ENCODE assay signal across 8 mouse cellular contexts in the genomic region with DNA sequence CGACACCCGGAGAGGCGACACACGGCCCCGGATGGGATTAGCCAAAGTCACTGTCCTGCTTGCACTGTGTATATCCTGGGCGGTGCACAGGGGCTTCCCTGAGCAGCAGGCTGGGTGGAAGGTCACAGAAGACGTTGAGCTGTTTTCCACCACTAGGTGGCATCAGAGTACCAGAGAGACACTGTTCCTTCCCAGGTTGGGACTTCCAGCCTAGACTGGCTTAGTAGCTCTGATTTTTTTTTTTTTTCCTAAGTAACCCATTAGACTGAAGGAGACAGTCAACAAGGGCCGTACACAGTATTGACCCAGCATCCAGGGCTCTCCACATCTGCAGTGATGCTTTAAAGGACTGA.
DNase-seq lines count a peak whose midpoint lies in the region; ATAC-seq and TF ChIP-seq lines count a peak whose summit lies in the region.

No protein-coding gene starts in this region.

- no peak overlapping the region for H3K27ac ChIP-seq in CH12.LX (ENCODE audit: insufficient read depth, low read depth)
- H3K27ac ChIP-seq in heart, postnatal 0 days (ENCODE audit: low read depth), result no peak overlapping the region
- no peak overlapping the region for H3K27ac ChIP-seq in liver, embryonic 14.5 days
- no peak overlapping the region for H3K27ac ChIP-seq in neural tube, embryonic 12.5 days
- no peak overlapping the region for H3K27ac ChIP-seq in stomach, postnatal 0 days (replicated peaks)

- ATAC-seq in heart, postnatal 0 days (ENCODE audit: insufficient read depth, low read depth), result peak; percentile 83
- ATAC-seq in liver, embryonic 14.5 days (ENCODE audit: insufficient read depth), result peak; percentile 43; the same call in 1 of the 2 replicates
- peak; percentile 74 for ATAC-seq in neural tube, embryonic 12.5 days (ENCODE audit: low FRiP score, low read depth)
- peak; percentile 69 for ATAC-seq in stomach, postnatal 0 days (ENCODE audit: low FRiP score, low TSS enrichment)

- in situ Hi-C loops in CH12.LX (cut with MboI; ENCODE audit: low pct_ligation_motif_present, low pct_unique_long_range_greater_than_20kb, low sequenced_read_pairs), result loop anchor here (25.0 kb wide), 1 partner anchor 455 kb away; no protein-coding TSS in a partner anchor

- TF ChIP-seq RAD21 in CH12.LX (IDR thresholded peaks at IDR 0.05; ENCODE audit: low read depth, low read length), result peak; percentile 78

- dilution Hi-C loops in CH12.LX (cut with MboI; ENCODE audit: extremely low pct_ligation_motif_present, extremely low pct_unique_long_range_greater_than_20kb, low sequenced_read_pairs), result no loop called here

- H3K79me2 ChIP-seq in CH12.LX (replicated peaks; ENCODE audit: control insufficient read depth, extremely low read depth, insufficient read depth, poor library complexity, severe bottlenecking), result no peaks in the 10 kb centered on the region; the same call in 1 of the 2 replicates

- peaks cover 10 to 27% of the 10 kb centered on the region in 2 experiments for H3K4me1 ChIP-seq in CH12.LX (ENCODE audit: control insufficient read depth in 1 of 2, insufficient read depth in 2 of 2)
- peaks cover 3% of the 10 kb centered on the region; the same call in 1 of the 2 replicates for H3K4me1 ChIP-seq in heart, postnatal 0 days (ENCODE audit: control insufficient read depth, insufficient read depth)
- H3K4me1 ChIP-seq in liver, embryonic 14.5 days (replicated peaks; ENCODE audit: control insufficient read depth in 2 of 2, insufficient read depth in 2 of 2, low read length in 1 of 2), result 0 out of 4 replicates have a peak, but pooled peaks cover 0 to 3% of the 10 kb centered on the region in 2 experiments
- H3K4me1 ChIP-seq in neural tube, embryonic 12.5 days, result no peaks in the 10 kb centered on the region
- H3K4me1 ChIP-seq in stomach, postnatal 0 days (replicated peaks; ENCODE audit: control insufficient read depth, insufficient read depth), result no peaks in the 10 kb centered on the region

- DNase-seq in CH12.LX (ENCODE audit: extremely low read depth), result peak; percentile 61
- DNase-seq in brain, embryonic 14.5 days (ENCODE audit: low read depth), result peak; percentile 90
- DNase-seq in fibroblast of lung, adult 2 months (ENCODE audit: low read depth), result peak; percentile 37
- DNase-seq in heart, postnatal 0 days (ENCODE audit: low spot score), result peak; percentile 81
- peak; percentile 77 to 88 for DNase-seq in kidney, postnatal 25 days
- DNase-seq in liver, embryonic 14.5 days (ENCODE audit: low read depth in 3 of 3, low spot score in 3 of 3), result peak in 2 of 3 experiments; percentile 17 to 32
- DNase-seq in stomach, postnatal 0 days (ENCODE audit: low spot score), result peak; percentile 72

- peaks cover 77 to 88% of the 10 kb centered on the region in 2 experiments for H3K36me3 ChIP-seq in CH12.LX (replicated peaks in 1 of 2; ENCODE audit: control insufficient read depth in 1 of 2, insufficient read depth in 1 of 2, low read length in 1 of 2)
- H3K36me3 ChIP-seq in heart, postnatal 0 days (replicated peaks; ENCODE audit: control insufficient read depth, insufficient read depth, low read length), result peaks cover 51% of the 10 kb centered on the region
- H3K36me3 ChIP-seq in liver, embryonic 14.5 days (replicated peaks; ENCODE audit: control insufficient read depth, insufficient read depth, low read depth), result peaks cover 27% of the 10 kb centered on the region
- H3K36me3 ChIP-seq in neural tube, embryonic 12.5 days, result peaks cover 8% of the 10 kb centered on the region; the same call in 1 of the 2 replicates
- peaks cover 13% of the 10 kb centered on the region; the same call in 1 of the 2 replicates for H3K36me3 ChIP-seq in stomach, postnatal 0 days (ENCODE audit: control insufficient read depth, insufficient read depth, low read length)

- TF ChIP-seq POLR2A in CH12.LX (IDR thresholded peaks at IDR 0.05; ENCODE audit: low read depth, low read length), result no peak
- no peak for TF ChIP-seq POLR2A in brain, embryonic 14.5 days (IDR thresholded peaks at IDR 0.05; ENCODE audit: borderline replicate concordance, extremely low read depth, insufficient read depth, insufficient read length, poor library complexity, severe bottlenecking)

- peak; percentile 78 to 79 for TF ChIP-seq CTCF in CH12.LX (conservative IDR thresholded peaks at IDR 0.05 in 1 of 2, IDR thresholded peaks at IDR 0.05 in 1 of 2; ENCODE audit: low read depth in 2 of 2, low read length in 2 of 2)
- TF ChIP-seq CTCF in brain, embryonic 14.5 days (IDR thresholded peaks at IDR 0.05; ENCODE audit: borderline replicate concordance, extremely low read depth, insufficient read depth, insufficient read length), result peak; percentile 88
- TF ChIP-seq CTCF in heart, postnatal 0 days (IDR thresholded peaks at IDR 0.05; ENCODE audit: low read depth), result peak; percentile 92
- peak; percentile 87 for TF ChIP-seq CTCF in liver, embryonic 14.5 days (IDR thresholded peaks at IDR 0.05; ENCODE audit: low read depth)
- TF ChIP-seq CTCF in stomach, postnatal 0 days (IDR thresholded peaks at IDR 0.05; ENCODE audit: low read depth), result peak; percentile 93

- no peak for TF ChIP-seq EP300 in CH12.LX (IDR thresholded peaks at IDR 0.05; ENCODE audit: low read length)
- TF ChIP-seq EP300 in heart, postnatal 0 days (IDR thresholded peaks at IDR 0.05; ENCODE audit: low read depth), result no peak
- TF ChIP-seq EP300 in liver, embryonic 14.5 days (IDR thresholded peaks at IDR 0.05; ENCODE audit: low read depth), result no peak
- no peak for TF ChIP-seq EP300 in stomach, postnatal 0 days (optimal IDR thresholded peaks at IDR 0.05)

- H3K9me3 ChIP-seq in CH12.LX (replicated peaks; ENCODE audit: low read length), result no peaks in the 10 kb centered on the region
- no peaks in the 10 kb centered on the region for H3K9me3 ChIP-seq in heart, postnatal 0 days (replicated peaks; ENCODE audit: control insufficient read depth, low read length)
- H3K9me3 ChIP-seq in liver, embryonic 14.5 days (ENCODE audit: control insufficient read depth, low read length), result no peaks in the 10 kb centered on the region
- H3K9me3 ChIP-seq in neural tube, embryonic 12.5 days, result no peaks in the 10 kb centered on the region
- no peaks in the 10 kb centered on the region for H3K9me3 ChIP-seq in stomach, postnatal 0 days (ENCODE audit: control insufficient read depth, low read length)

- H3K9ac ChIP-seq in CH12.LX (ENCODE audit: insufficient read depth, low read depth), result no peak overlapping the region
- no peak overlapping the region for H3K9ac ChIP-seq in heart, postnatal 0 days (replicated peaks; ENCODE audit: low read depth, low read length)
- no peak overlapping the region for H3K9ac ChIP-seq in liver, embryonic 14.5 days (replicated peaks)
- H3K9ac ChIP-seq in neural tube, embryonic 12.5 days, result no peak overlapping the region
- H3K9ac ChIP-seq in stomach, postnatal 0 days (ENCODE audit: low read length), result no peak overlapping the region

- H3K4me3 ChIP-seq in CH12.LX (replicated peaks in 1 of 3; ENCODE audit: low read depth in 2 of 3, low read length in 2 of 3, poor library complexity in 1 of 3), result no peak overlapping the region
- no peak overlapping the region for H3K4me3 ChIP-seq in heart, postnatal 0 days (ENCODE audit: low read depth, low read length)
- no peak overlapping the region for H3K4me3 ChIP-seq in liver, embryonic 14.5 days (ENCODE audit: insufficient read depth in 1 of 2, low read depth in 2 of 2, low read length in 2 of 2)
- no peak overlapping the region for H3K4me3 ChIP-seq in neural tube, embryonic 12.5 days
- no peak overlapping the region for H3K4me3 ChIP-seq in stomach, postnatal 0 days (ENCODE audit: low read depth, low read length)

- H3K27me3 ChIP-seq in CH12.LX (replicated peaks), result no peaks in the 10 kb centered on the region
- no peaks in the 10 kb centered on the region for H3K27me3 ChIP-seq in heart, postnatal 0 days (ENCODE audit: control insufficient read depth, insufficient read depth, low read length)
- no peaks in the 10 kb centered on the region for H3K27me3 ChIP-seq in liver, embryonic 14.5 days (ENCODE audit: control insufficient read depth, insufficient read depth, low read length)
- no peaks in the 10 kb centered on the region for H3K27me3 ChIP-seq in neural tube, embryonic 12.5 days (replicated peaks)
- H3K27me3 ChIP-seq in stomach, postnatal 0 days (ENCODE audit: control insufficient read depth, insufficient read depth, low read length), result no peaks in the 10 kb centered on the region

- WGBS in heart, postnatal 0 days, result 24% methylated on average over 8 of the region's 8 CpGs
- WGBS in liver, embryonic 14.5 days (ENCODE audit: insufficient replicate concordance), result 59% methylated on average over 8 of the region's 8 CpGs
- WGBS in neural tube, embryonic 12.5 days, result 37% methylated on average over 8 of the region's 8 CpGs
- 30% methylated on average over 8 of the region's 8 CpGs for WGBS in stomach, postnatal 0 days

- no peak overlapping the region for H3K4me2 ChIP-seq in CH12.LX (ENCODE audit: insufficient read depth, low read depth, poor library complexity, severe bottlenecking)
- H3K4me2 ChIP-seq in heart, postnatal 0 days (ENCODE audit: low read depth, low read length), result peak overlapping the region; percentile 24; the same call in 1 of the 2 replicates
- H3K4me2 ChIP-seq in liver, embryonic 14.5 days (ENCODE audit: low read depth), result no peak overlapping the region
- no peak overlapping the region for H3K4me2 ChIP-seq in neural tube, embryonic 12.5 days (replicated peaks)
- no peak overlapping the region for H3K4me2 ChIP-seq in stomach, postnatal 0 days (replicated peaks; ENCODE audit: low read depth)

TF ChIP-seq in CH12.LX, 34 proteins besides CTCF, POLR2A, EP300 and RAD21:
- TF ChIP-seq ZNF384 (IDR thresholded peaks at IDR 0.05; ENCODE audit: low read depth, low read length) (peak; percentile 86), TCF12 (IDR thresholded peaks at IDR 0.05; ENCODE audit: low read depth, low read length) (no peak), IRF4 (IDR thresholded peaks at IDR 0.05; ENCODE audit: low read depth, low read length) (0 out of 2 replicates have a peak, but pooled peaks have one; percentile 21), BHLHE40 (IDR thresholded peaks at IDR 0.05; ENCODE audit: low read depth, low read length) (no peak), JUND (conservative IDR thresholded peaks at IDR 0.05; ENCODE audit: low read depth, low read length) (no peak), KAT2A (IDR thresholded peaks at IDR 0.05; ENCODE audit: insufficient replicate concordance, low read length) (no peak), SMC3 (IDR thresholded peaks at IDR 0.05; ENCODE audit: low read depth, low read length) (peak; percentile 79)

Comparison
In these comparisons a context has a peak if more than half of its experiments do, and no peak if none do; other contexts are left out.
1. DNase-seq: peak in every context shown above with its lines; median percentile 90 in brain, embryonic 14.5 days; 82 in kidney, postnatal 25 days; 81 in heart, postnatal 0 days; 72 in stomach, postnatal 0 days; 61 in CH12.LX; 37 in fibroblast of lung, adult 2 months; 24 in liver, embryonic 14.5 days.